Mouse (Mus musculus) liver, embryonic 15.5 days (tissue): ENCODE results near the gene Zfp941. TPM values are rescaled to one million over a fixed set of nuclear protein-coding genes. Genes with fewer than 3 reads are reported as not detected.
A peak's percentile ranks its signal among the peaks of the same experiment; 100 is the strongest.

Experiments
- ATAC-seq: fragments of 200-750 bp; cut with Nextera tagmentation; 2 replicates; pipeline ENCODE4 v1.8.0; 2017; ENCODE audit warnings: moderate number of reproducible peaks, mild to moderate bottlenecking, moderate library complexity; ENCODE audit not compliant: insufficient read depth
- H3K27ac ChIP-seq: fragments of 300-500 bp; sonication (generic); replicated peaks from 2 replicates; pipeline ENCODE4 v1.5.1; 2015; ENCODE audit warnings: mild to moderate bottlenecking, inconsistent platforms
- H3K27me3 ChIP-seq: fragments of 300-500 bp; sonication (generic); 2 replicates; pipeline ENCODE4 v1.6.1; 2015; ENCODE audit warnings: mild to moderate bottlenecking, inconsistent platforms
- H3K36me3 ChIP-seq: fragments of 300-500 bp; sonication (generic); replicated peaks from 2 replicates; pipeline ENCODE4 v1.6.1; 2015; ENCODE audit warnings: moderate library complexity, mild to moderate bottlenecking, inconsistent platforms
- H3K4me1 ChIP-seq: fragments of 300-500 bp; sonication (generic); replicated peaks from 2 replicates; pipeline ENCODE4 v1.6.1; 2015; ENCODE audit warnings: inconsistent platforms
- H3K4me2 ChIP-seq: fragments of 300-500 bp; sonication (generic); 2 replicates; pipeline ENCODE4 v1.6.1; 2015; ENCODE audit warnings: moderate library complexity, mild to moderate bottlenecking, inconsistent platforms
- H3K4me3 ChIP-seq: fragments of 300-500 bp; sonication (generic); replicated peaks from 2 replicates; pipeline ENCODE4 v1.5.1; 2015; ENCODE audit warnings: mild to moderate bottlenecking, inconsistent platforms
- H3K9ac ChIP-seq: fragments of 300-500 bp; sonication (generic); 2 replicates; pipeline ENCODE4 v1.6.1; 2015; ENCODE audit warnings: moderate library complexity, mild to moderate bottlenecking, inconsistent platforms
- H3K9me3 ChIP-seq: fragments of 300-500 bp; sonication (generic); replicated peaks from 2 replicates; pipeline ENCODE4 v1.6.1; 2016; ENCODE audit warnings: inconsistent platforms
- WGBS: fragments of 180-500 bp; shearing (Covaris S2); methylation state at CpG from one replicate; pipeline ENCODE4 v1.1.7; 2015; ENCODE audit warnings: mixed read lengths; ENCODE audit not compliant: insufficient replicate concordance; 5-methylcytosine and 5-hydroxymethylcytosine counted together
- polyA plus RNA-seq: library from polyadenylated mRNA; unstranded; fragments of >200 nt; fragmentation: Nextera tagmentation; extraction: Ambion mirVana; gene quantifications from 2 replicates; pipeline ENCODE4 v1.2.1, GENCODE M21; 2015

Zfp941 gene
- 0.18 and 0.20 TPM in 2 replicates for polyA plus RNA-seq

GRCm38 (mm10) chr7:140821653-140822329 is at the start of gene Zfp941:
Zfp941 (minus strand) TSS chr7:140822178.
- H3K4me2 ChIP-seq = peak within 1 kb of the TSS; percentile 66
- H3K4me1 ChIP-seq = peaks cover 8% of the 10 kb centered on the region
- WGBS = 4% methylated on average over 21 of the region's 21 CpGs
- ATAC-seq = peak; percentile 40; the same call in 1 of the 2 replicates
- no peak within 1 kb of the TSS for H3K9ac ChIP-seq
- H3K9me3 ChIP-seq = no peaks in the 10 kb centered on the region
- peak within 1 kb of the TSS; percentile 44 for H3K4me3 ChIP-seq
- H3K27ac ChIP-seq = no peak within 1 kb of the TSS
- H3K27me3 ChIP-seq = peaks cover 10% of the 10 kb centered on the region; the same call in 1 of the 2 replicates
- no peaks in the 10 kb centered on the region for H3K36me3 ChIP-seq

GRCm38 (mm10) chr7:140864761-140865160 is 42.8 kb upstream of the Zfp941 start:
- Histone ChIP-seq H3K4me1 (no peaks in the 10 kb centered on the region), H3K4me3 (no peak overlapping the region), H3K4me2 (no peak overlapping the region), H3K27me3 (no peaks in the 10 kb centered on the region), H3K27ac (no peak overlapping the region), H3K9ac (no peak overlapping the region), H3K9me3 (no peaks in the 10 kb centered on the region), H3K36me3 (peaks cover 87% of the 10 kb centered on the region)
- 70% methylated on average over 12 of the region's 12 CpGs for WGBS
- no peak for ATAC-seq

- Histone ChIP-seq H3K27ac (no peak overlapping the region), H3K4me3 (no peak overlapping the region), H3K9ac (no peak overlapping the region), H3K4me2 (no peak overlapping the region), H3K9me3 (no peaks in the 10 kb centered on the region), H3K27me3 (no peaks in the 10 kb centered on the region), H3K36me3 (peaks cover 76% of the 10 kb centered on the region), H3K4me1 (peaks cover 28% of the 10 kb centered on the region)
- WGBS = 84% methylated on average over 5 of the region's 5 CpGs
- ATAC-seq = no peak
Observed at GRCm38 (mm10) chr7:140860728-140861127, 38.8 kb upstream of the Zfp941 start.

- H3K27ac ChIP-seq = no peak overlapping the region
- no peak overlapping the region for H3K9ac ChIP-seq
- 68% methylated on average over 6 of the region's 6 CpGs for WGBS
- peaks cover 36% of the 10 kb centered on the region for H3K4me1 ChIP-seq
- ATAC-seq = no peak
- H3K4me2 ChIP-seq = no peak overlapping the region
- H3K9me3 ChIP-seq = no peaks in the 10 kb centered on the region
- no peaks in the 10 kb centered on the region for H3K27me3 ChIP-seq
- peaks cover 69% of the 10 kb centered on the region for H3K36me3 ChIP-seq
- no peak overlapping the region for H3K4me3 ChIP-seq
Observed at GRCm38 (mm10) chr7:140859997-140860396, 38.0 kb upstream of the Zfp941 start.

GRCm38 (mm10) chr7:140858746-140859145 is 36.8 kb upstream of the Zfp941 start:
- WGBS = 84% methylated on average over 8 of the region's 8 CpGs
- no peak for ATAC-seq
- peaks cover 47% of the 10 kb centered on the region for H3K4me1 ChIP-seq
- peak overlapping the region; percentile 97 for H3K4me2 ChIP-seq
- no peaks in the 10 kb centered on the region for H3K9me3 ChIP-seq
- H3K27me3 ChIP-seq = no peaks in the 10 kb centered on the region
- H3K27ac ChIP-seq = no peak overlapping the region
- peaks cover 68% of the 10 kb centered on the region for H3K36me3 ChIP-seq
- peak overlapping the region; percentile 90; the same call in 1 of the 2 replicates for H3K9ac ChIP-seq
- H3K4me3 ChIP-seq = peak overlapping the region; percentile 90

- ATAC-seq = peak; percentile 11
- 26% methylated on average over 40 of the region's 40 CpGs for WGBS
Observed at GRCm38 (mm10) chr7:140857550-140858505, 35.9 kb upstream of the Zfp941 start, which contains the start of gene Bet1l. Bet1l (minus strand) TSS chr7:140857577.

GRCm38 (mm10) chr7:140856785-140857549 is 35.0 kb upstream of the Zfp941 start, which contains the start of gene Ric8a:
Ric8a (plus strand) TSS chr7:140856957.
- Histone ChIP-seq H3K4me3 (peak within 1 kb of the TSS; percentile 90), H3K36me3 (peaks cover 68% of the 10 kb centered on the region), H3K27me3 (no peaks in the 10 kb centered on the region), H3K4me1 (peaks cover 64% of the 10 kb centered on the region), H3K9me3 (no peaks in the 10 kb centered on the region), H3K27ac (peak within 1 kb of the TSS; percentile 99), H3K4me2 (peak within 1 kb of the TSS; percentile 97), H3K9ac (peak within 1 kb of the TSS; percentile 90)
- ATAC-seq = peak; percentile 78
- under 1% methylated on average over 50 of the region's 50 CpGs for WGBS

More at GRCm38 (mm10) chr7:140857550-140858505, 35.9 kb upstream of the Zfp941 start, which contains the start of gene Bet1l:
- H3K9me3 ChIP-seq = no peaks in the 10 kb centered on the region
- peak within 1 kb of the TSS; percentile 99 for H3K27ac ChIP-seq
- H3K9ac ChIP-seq = peak within 1 kb of the TSS; percentile 90
- H3K36me3 ChIP-seq = peaks cover 68% of the 10 kb centered on the region
- no peaks in the 10 kb centered on the region for H3K27me3 ChIP-seq
- peak within 1 kb of the TSS; percentile 97 for H3K4me2 ChIP-seq
- H3K4me3 ChIP-seq = peak within 1 kb of the TSS; percentile 90
- H3K4me1 ChIP-seq = peaks cover 56% of the 10 kb centered on the region

GRCm38 (mm10) chr7:140855860-140856784 is 34.1 kb upstream of the Zfp941 start, which contains the start of gene Gm45785:
Gm45785 (minus strand) TSS chr7:140856331.
- H3K27ac ChIP-seq = peak within 1 kb of the TSS; percentile 99
- peaks cover 67% of the 10 kb centered on the region for H3K36me3 ChIP-seq
- WGBS = under 1% methylated on average over 51 of the region's 51 CpGs
- no peaks in the 10 kb centered on the region for H3K9me3 ChIP-seq
- peak within 1 kb of the TSS; percentile 90 for H3K9ac ChIP-seq
- H3K4me1 ChIP-seq = peaks cover 64% of the 10 kb centered on the region
- H3K4me2 ChIP-seq = peak within 1 kb of the TSS; percentile 97
- no peaks in the 10 kb centered on the region for H3K27me3 ChIP-seq
- peak; percentile 73 for ATAC-seq
- H3K4me3 ChIP-seq = peak within 1 kb of the TSS; percentile 90

- Histone ChIP-seq H3K9me3 (no peaks in the 10 kb centered on the region), H3K27ac (peak overlapping the region; percentile 99), H3K4me1 (peaks cover 64% of the 10 kb centered on the region), H3K4me3 (peak overlapping the region; percentile 90), H3K36me3 (peaks cover 57% of the 10 kb centered on the region), H3K4me2 (peak overlapping the region; percentile 97), H3K9ac (peak overlapping the region; percentile 90), H3K27me3 (no peaks in the 10 kb centered on the region)
- 56% methylated on average over 9 of the region's 9 CpGs for WGBS
- no peak for ATAC-seq
Observed at GRCm38 (mm10) chr7:140855181-140855580, 33.2 kb upstream of the Zfp941 start.
